Mouse (Mus musculus): ENCODE data around the gene Col26a1. TPM values are rescaled to one million over a fixed set of nuclear protein-coding genes. Genes with fewer than 3 reads are reported as not detected.
A peak's percentile ranks its signal among the peaks of the same experiment; 100 is the strongest.

The Col26a1 gene
- polyA plus RNA-seq, 1 experiment = 0.11 TPM

DNA sequence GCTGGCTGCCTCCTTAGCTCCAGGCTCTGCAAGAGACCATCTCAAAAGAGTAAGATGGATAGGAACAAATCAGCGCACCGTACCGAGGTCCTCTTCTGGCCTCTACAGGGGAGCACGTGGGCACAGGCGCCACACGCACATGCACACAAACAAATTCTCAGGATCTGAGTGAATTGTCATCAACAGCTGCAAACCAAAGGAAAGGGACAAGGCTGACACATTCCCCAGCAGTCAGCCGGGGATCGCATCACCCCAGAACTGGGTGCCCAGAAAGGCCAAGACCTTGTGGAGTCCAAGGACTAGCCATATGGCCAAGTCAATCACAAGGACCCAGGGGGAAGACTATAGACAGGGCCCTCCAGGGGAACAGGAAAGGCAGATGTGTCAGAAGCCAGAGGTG is 10.6 kb downstream of the Col26a1 start:
- Histone ChIP-seq H3K4me3 (ENCODE audit: insufficient read depth, poor library complexity, severe bottlenecking) (no peak overlapping the region), H3ac (ENCODE audit: control insufficient read depth, insufficient read length, low read depth) (no peak overlapping the region), H3K36me3 (ENCODE audit: control insufficient read depth, insufficient read depth) (no peaks in the 10 kb centered on the region), H3K79me3 (ENCODE audit: low read depth) (no peaks in the 10 kb centered on the region), H3K79me2 (ENCODE audit: control insufficient read depth, insufficient read depth) (no peaks in the 10 kb centered on the region), H3K27me3 (ENCODE audit: control insufficient read depth, insufficient read depth, insufficient read length) (no peaks in the 10 kb centered on the region)
- TF ChIP-seq FOSL1 (IDR thresholded peaks at IDR 0.05; ENCODE audit: insufficient read depth, low read length, poor library complexity, severe bottlenecking) (no peak), MYOD1 (IDR thresholded peaks at IDR 0.05; ENCODE audit: control insufficient read depth, insufficient read length, low read depth) (peak; percentile 85), USF1 (IDR thresholded peaks at IDR 0.05; ENCODE audit: low read depth) (peak; percentile 67)

DNA sequence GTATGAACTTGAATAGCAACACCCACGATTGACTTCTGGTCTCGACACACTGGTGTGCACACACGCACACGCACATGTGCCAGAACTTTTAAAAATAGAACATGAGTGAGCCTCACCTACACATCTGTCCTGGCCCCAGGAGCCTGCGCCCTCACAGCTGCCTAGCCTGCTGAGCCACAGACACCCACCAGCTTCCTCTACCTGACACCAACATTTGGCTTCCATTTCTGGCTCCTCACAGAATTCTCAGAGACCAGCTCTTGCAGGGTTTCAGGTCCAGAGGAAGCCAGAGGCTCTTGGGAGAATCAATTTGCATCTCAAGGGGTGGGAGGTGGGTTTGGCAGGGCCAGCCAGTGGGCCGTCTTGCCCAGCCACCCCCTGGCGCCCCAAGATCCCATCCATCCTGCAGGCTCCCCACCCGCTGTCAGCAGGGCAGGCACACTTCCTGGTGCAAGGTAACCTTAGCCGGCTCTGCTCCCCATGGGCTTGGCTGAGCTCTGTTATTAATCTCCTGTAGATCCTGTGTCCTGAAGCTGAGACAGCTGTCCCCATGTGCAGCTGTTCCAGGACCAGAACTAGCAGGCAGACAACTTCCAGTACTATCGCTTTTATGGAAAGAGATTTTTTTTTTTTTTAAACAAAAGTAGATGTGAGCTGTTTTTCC is 13.4 kb downstream of the Col26a1 start:
- H3K79me3 ChIP-seq (ENCODE audit: low read depth) = no peaks in the 10 kb centered on the region
- no peak overlapping the region for H3K4me3 ChIP-seq (ENCODE audit: insufficient read depth, poor library complexity, severe bottlenecking)
- no peaks in the 10 kb centered on the region for H3K27me3 ChIP-seq (ENCODE audit: control insufficient read depth, insufficient read depth, insufficient read length)
- H3K36me3 ChIP-seq (ENCODE audit: control insufficient read depth, insufficient read depth) = no peaks in the 10 kb centered on the region
- TF ChIP-seq MYOD1 (IDR thresholded peaks at IDR 0.05; ENCODE audit: control insufficient read depth, insufficient read length, low read depth) (peak; percentile 75), CTCF (IDR thresholded peaks at IDR 0.05; ENCODE audit: control insufficient read depth, insufficient read depth, insufficient read length) (no peak)
- H3ac ChIP-seq (ENCODE audit: control insufficient read depth, insufficient read length, low read depth) = no peak overlapping the region
- no peaks in the 10 kb centered on the region for H3K79me2 ChIP-seq (ENCODE audit: control insufficient read depth, insufficient read depth)

DNA sequence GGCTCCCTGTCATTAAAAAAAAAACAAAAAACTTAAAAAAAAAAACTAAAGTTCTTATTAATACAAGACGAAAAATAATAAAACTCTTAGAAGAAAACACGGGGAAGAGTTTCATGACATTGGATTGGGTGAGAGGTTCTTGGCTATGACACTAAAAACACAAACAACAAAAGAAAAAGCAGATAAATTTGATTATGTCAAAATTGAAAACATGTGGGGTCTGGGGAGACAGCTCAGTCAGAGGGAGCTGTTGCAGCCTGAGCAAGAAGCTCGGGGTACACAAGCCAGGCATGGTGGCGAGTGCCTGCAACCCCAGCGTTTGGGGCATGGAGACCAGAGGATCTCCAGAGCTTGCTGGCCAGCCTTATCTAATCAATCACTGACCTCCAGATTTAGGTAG is 15.3 kb downstream of the Col26a1 start:
- TF ChIP-seq CTCF (IDR thresholded peaks at IDR 0.05; ENCODE audit: control insufficient read depth, insufficient read depth, insufficient read length) (no peak), FOSL1 (IDR thresholded peaks at IDR 0.05; ENCODE audit: insufficient read depth, low read length, poor library complexity, severe bottlenecking) (no peak), USF1 (IDR thresholded peaks at IDR 0.05; ENCODE audit: low read depth) (no peak), MYOD1 (IDR thresholded peaks at IDR 0.05; ENCODE audit: control insufficient read depth, insufficient read length, low read depth) (no peak), CEBPB (IDR thresholded peaks at IDR 0.05; ENCODE audit: low read depth) (no peak), MAX (IDR thresholded peaks at IDR 0.05) (no peak), MYOG (IDR thresholded peaks at IDR 0.05; ENCODE audit: control insufficient read depth, extremely low read depth, insufficient read length) (no peak)
- H3K79me2 ChIP-seq (ENCODE audit: control insufficient read depth, insufficient read depth) = no peaks in the 10 kb centered on the region
- H3K4me3 ChIP-seq (ENCODE audit: insufficient read depth, poor library complexity, severe bottlenecking) = no peak overlapping the region
- H3K27me3 ChIP-seq (ENCODE audit: control insufficient read depth, insufficient read depth, insufficient read length) = no peaks in the 10 kb centered on the region
- no peaks in the 10 kb centered on the region for H3K36me3 ChIP-seq (ENCODE audit: control insufficient read depth, insufficient read depth)
- H3K79me3 ChIP-seq (ENCODE audit: low read depth) = no peaks in the 10 kb centered on the region
- no peak overlapping the region for H3ac ChIP-seq (ENCODE audit: control insufficient read depth, insufficient read length, low read depth)

DNA sequence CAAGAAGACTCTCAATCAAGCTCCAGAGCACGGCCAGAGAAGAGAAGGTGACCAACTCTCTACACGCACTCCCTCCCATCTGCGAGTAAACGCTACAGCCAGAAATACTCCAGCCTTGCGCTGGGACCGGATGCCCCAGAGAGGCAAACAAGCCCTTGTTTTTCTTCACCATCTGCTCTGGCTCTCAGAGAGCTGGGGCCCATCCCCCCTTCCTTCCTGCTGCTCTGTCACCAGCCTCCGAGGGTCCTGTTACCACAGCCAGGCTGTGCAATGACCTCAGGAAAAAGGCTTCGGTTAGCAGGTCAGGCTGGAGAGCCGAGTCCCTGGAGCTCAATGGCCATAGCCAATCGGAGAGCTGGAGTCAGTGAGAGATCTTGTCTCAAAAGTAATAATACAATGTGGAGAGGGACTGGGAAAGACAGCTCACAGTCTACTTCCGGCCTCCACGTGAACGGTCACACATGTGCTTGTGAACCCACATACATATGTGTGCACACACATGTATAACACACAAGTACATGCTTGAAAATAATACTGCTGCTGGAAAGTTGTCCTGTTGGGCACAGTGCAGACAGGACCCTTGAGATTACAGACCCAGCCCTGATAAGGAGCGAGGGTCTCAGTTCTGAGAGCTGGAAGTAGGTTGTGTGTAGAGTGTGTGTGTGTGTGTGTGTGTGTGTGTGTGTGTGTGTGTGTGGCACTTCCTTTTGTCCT is 18.9 kb downstream of the Col26a1 start:
- H3K36me3 ChIP-seq (ENCODE audit: control insufficient read depth, insufficient read depth) = no peaks in the 10 kb centered on the region
- TF ChIP-seq USF1 (IDR thresholded peaks at IDR 0.05; ENCODE audit: low read depth) = no peak
- no peak overlapping the region for H3ac ChIP-seq (ENCODE audit: control insufficient read depth, insufficient read length, low read depth)
- H3K27me3 ChIP-seq (ENCODE audit: control insufficient read depth, insufficient read depth, insufficient read length) = peaks cover 4% of the 10 kb centered on the region
- H3K79me3 ChIP-seq (ENCODE audit: low read depth) = no peaks in the 10 kb centered on the region
- H3K79me2 ChIP-seq (ENCODE audit: control insufficient read depth, insufficient read depth) = no peaks in the 10 kb centered on the region
- no peak overlapping the region for H3K4me3 ChIP-seq (ENCODE audit: insufficient read depth, poor library complexity, severe bottlenecking)

DNA sequence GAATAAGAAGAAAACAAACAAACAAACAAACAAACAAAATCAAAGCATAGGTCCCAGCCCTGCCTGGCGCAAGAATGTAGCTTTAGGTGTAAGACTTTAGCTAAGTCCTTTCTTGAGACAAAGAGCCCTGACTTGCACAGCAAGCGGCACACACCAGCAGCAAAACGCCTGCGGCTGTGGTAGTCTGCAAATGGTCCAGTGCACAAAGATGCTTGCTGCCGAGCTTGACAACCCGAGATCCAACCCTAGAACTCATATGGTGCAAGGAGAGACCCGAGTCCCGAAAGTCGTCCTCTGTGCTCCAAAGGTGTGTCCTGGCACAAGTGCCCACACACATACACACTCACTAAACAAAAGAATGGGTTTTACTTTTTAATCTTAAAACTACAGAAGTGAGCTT is 19.7 kb downstream of the Col26a1 start:
- no peaks in the 10 kb centered on the region for H3K79me3 ChIP-seq (ENCODE audit: low read depth)
- H3ac ChIP-seq (ENCODE audit: control insufficient read depth, insufficient read length, low read depth) = no peak overlapping the region
- H3K4me3 ChIP-seq (ENCODE audit: insufficient read depth, poor library complexity, severe bottlenecking) = no peak overlapping the region
- no peaks in the 10 kb centered on the region for H3K79me2 ChIP-seq (ENCODE audit: control insufficient read depth, insufficient read depth)
- H3K36me3 ChIP-seq (ENCODE audit: control insufficient read depth, insufficient read depth) = no peaks in the 10 kb centered on the region
- H3K27me3 ChIP-seq (ENCODE audit: control insufficient read depth, insufficient read depth, insufficient read length) = peaks cover 4% of the 10 kb centered on the region
- TF ChIP-seq MYOG (IDR thresholded peaks at IDR 0.05; ENCODE audit: control insufficient read depth, extremely low read depth, insufficient read length) = no peak
- no peak for TF ChIP-seq CEBPB (IDR thresholded peaks at IDR 0.05; ENCODE audit: low read depth)
- no peak for TF ChIP-seq CTCF (IDR thresholded peaks at IDR 0.05; ENCODE audit: control insufficient read depth, insufficient read depth, insufficient read length)
- TF ChIP-seq USF1 (IDR thresholded peaks at IDR 0.05; ENCODE audit: low read depth) = no peak
- no peak for TF ChIP-seq FOSL1 (IDR thresholded peaks at IDR 0.05; ENCODE audit: insufficient read depth, low read length, poor library complexity, severe bottlenecking)
- TF ChIP-seq MAX (IDR thresholded peaks at IDR 0.05) = no peak
- no peak for TF ChIP-seq MYOD1 (IDR thresholded peaks at IDR 0.05; ENCODE audit: control insufficient read depth, insufficient read length, low read depth)

DNA sequence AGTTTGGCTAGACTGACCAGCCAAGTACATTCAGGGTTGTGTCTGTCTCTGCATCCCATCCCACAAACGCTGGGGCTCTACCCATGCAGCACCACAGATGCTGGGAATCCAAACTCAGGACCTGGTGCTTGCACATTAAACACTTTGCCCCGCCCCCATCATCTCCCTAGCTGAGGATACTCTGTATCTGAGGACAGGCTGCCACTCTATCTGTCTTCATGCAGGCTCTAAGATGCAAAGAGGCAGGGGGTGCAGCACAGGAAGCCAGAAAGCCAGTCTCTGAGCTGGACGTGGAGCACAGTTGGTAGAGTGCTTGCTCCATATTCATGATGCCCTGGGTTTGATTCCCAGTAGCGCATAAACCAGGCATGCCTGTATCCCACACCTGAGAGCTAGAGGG is 20.2 kb downstream of the Col26a1 start:
- H3K36me3 ChIP-seq (ENCODE audit: control insufficient read depth, insufficient read depth) = no peaks in the 10 kb centered on the region
- H3K79me3 ChIP-seq (ENCODE audit: low read depth) = no peaks in the 10 kb centered on the region
- no peaks in the 10 kb centered on the region for H3K79me2 ChIP-seq (ENCODE audit: control insufficient read depth, insufficient read depth)
- H3ac ChIP-seq (ENCODE audit: control insufficient read depth, insufficient read length, low read depth) = no peak overlapping the region
- H3K27me3 ChIP-seq (ENCODE audit: control insufficient read depth, insufficient read depth, insufficient read length) = peaks cover 4% of the 10 kb centered on the region
- no peak for TF ChIP-seq MYOD1 (IDR thresholded peaks at IDR 0.05; ENCODE audit: control insufficient read depth, insufficient read length, low read depth)
- no peak for TF ChIP-seq FOSL1 (IDR thresholded peaks at IDR 0.05; ENCODE audit: insufficient read depth, low read length, poor library complexity, severe bottlenecking)
- no peak for TF ChIP-seq CTCF (IDR thresholded peaks at IDR 0.05; ENCODE audit: control insufficient read depth, insufficient read depth, insufficient read length)
- TF ChIP-seq CEBPB (IDR thresholded peaks at IDR 0.05; ENCODE audit: low read depth) = no peak
- no peak for TF ChIP-seq MAX (IDR thresholded peaks at IDR 0.05)
- TF ChIP-seq MYOG (IDR thresholded peaks at IDR 0.05; ENCODE audit: control insufficient read depth, extremely low read depth, insufficient read length) = no peak
- no peak for TF ChIP-seq USF1 (IDR thresholded peaks at IDR 0.05; ENCODE audit: low read depth)
- no peak overlapping the region for H3K4me3 ChIP-seq (ENCODE audit: insufficient read depth, poor library complexity, severe bottlenecking)
